Mouse (Mus musculus) large intestine, adult 2 months (tissue): ENCODE measurements around the gene Csl. TPM values are rescaled to one million over a fixed set of nuclear protein-coding genes. Genes with fewer than 3 reads are reported as not detected.

Experiments
- DNase-seq: peaks from one replicate; pipeline ENCODE4 v3.0.0-alpha.2; 2012; ENCODE audit warnings: low read depth, low spot score
- WGBS: fragments of 180-500 bp; shearing (Covaris S2); methylation state at CpG from one replicate; pipeline ENCODE4 v1.1.7; 2018; 5-methylcytosine and 5-hydroxymethylcytosine counted together
- polyA plus RNA-seq: library from polyadenylated mRNA; depleted of rRNA; stranded (reverse); fragments of >200 nt; gene quantifications from 2 replicates; pipeline ENCODE4 v1.2.3, GENCODE M21; 2012; rRNA removed

Csl gene
- polyA plus RNA-seq: 0.12 and 0.14 TPM in 2 replicates

DNA sequence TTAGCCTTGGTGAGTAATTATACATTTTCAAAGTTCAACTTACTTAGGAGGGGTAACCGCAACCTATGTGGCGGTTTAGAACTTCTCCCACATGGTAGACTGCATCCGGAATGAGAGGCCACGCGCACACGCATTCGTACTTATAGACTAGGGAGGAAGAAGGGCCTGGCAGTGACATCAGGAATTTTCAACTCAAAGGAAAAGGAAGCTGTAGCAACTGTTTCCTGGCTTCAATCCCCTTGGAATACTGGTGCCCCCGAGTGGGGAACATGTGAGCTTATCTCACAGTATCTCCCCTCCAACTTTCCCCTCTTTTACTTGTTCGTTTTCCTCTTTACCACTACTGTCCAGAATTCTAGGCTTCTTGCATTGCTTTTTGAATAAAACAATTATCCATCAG, at the start of gene Csl:
TSS of gene Csl (minus strand) at position 101 of the 400 bp plus-strand sequence.
- DNase-seq: no peak
- 92% methylated on average over 9 of the region's 9 CpGs for WGBS

- no peak for DNase-seq
- WGBS: 96% methylated on average over 2 of the region's 2 CpGs
Measured at GRCm38 (mm10) chr10:99789418-99789817, 30.0 kb upstream of the Csl start.

DNA sequence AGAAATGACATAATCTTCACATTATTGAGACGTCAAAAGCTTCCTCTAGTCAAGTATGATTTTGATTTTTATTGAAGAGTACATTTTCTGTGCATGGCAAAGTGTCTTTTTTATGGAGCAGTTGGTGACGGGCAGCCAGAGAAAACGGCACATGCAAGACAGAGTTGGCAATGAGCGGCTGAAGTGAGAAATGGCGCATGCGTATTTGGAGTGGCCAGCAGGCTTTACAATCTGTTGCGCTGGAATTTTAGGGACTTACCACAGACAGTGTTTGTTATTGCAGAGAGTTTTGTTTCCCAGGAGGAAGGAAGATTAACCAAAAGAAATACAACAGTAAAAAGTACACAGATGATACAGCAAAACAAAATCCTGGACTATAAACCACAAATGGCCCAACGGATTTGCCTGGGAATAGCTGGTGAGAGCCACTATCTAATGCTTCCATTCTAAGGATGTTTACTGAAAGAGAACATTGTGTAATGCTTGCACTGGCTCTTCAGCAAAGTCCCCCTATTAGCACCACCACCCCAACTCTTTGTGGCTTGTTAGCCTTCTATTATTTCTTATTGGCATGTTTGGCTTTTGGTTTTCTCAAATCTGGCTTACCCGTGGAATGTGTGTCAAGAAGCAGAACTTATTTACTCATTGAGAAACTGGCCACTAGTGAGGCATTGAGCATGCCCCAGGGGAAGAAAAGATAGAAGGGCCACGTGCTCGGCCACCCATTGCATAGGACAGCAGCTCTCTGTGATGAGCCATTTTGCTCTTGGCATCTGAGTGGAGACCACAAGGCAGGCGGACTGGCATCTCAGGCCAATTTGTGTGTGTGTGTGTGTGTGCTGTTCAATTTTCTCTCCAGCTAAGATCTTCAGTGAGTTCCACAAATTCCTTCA, 15.0 kb upstream of the Csl start:
- WGBS: 74% methylated on average over 12 of the region's 12 CpGs
- no peak for DNase-seq

DNA sequence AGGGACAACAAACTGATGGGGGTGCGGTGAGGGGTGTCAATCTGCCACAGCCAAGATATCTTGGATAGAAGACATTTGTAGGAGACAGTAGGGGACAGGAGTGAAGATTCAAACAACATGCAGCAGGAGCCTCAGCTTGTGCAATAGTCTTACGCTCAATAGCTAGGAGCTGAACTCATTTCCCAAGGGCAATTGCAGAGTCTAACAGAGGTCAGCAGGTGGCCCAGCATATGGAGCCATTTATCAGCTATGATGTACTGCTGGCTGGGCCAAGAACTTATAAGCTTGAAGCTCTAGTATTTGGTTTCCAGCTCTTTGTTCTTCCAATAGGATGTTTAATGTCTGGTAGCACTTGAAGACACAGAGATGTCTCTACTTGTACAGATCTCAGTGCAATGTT, 9.3 kb downstream of the Csl start:
- WGBS: 97% methylated on average over 2 of the region's 2 CpGs
- no peak for DNase-seq

GRCm38 (mm10) chr10:99748668-99749260, 10.7 kb downstream of the Csl start:
- WGBS: 47% methylated on average over 2 of the region's 2 CpGs

DNA sequence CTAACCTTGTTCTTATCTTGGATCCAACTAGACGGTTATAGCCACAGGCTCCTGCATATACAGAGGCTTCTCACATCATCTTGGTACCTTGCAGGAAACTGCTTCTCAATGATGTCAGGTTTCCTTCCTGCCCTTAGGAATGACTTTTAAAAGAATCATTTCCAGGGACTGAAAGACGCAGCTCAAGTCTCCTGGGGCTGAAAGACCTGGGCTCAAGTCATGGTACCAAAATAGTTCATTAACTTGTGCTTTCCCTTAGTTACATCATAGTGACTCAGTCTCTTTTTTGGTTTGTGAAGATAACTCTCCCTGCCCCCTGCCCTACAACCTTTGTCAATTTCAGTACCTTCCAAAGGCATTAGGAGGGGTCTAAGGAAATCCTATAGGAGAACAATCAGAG, 11.4 kb downstream of the Csl start:
- WGBS: 52% methylated on average over 2 of the region's 2 CpGs
- no peak for DNase-seq

More at GRCm38 (mm10) chr10:99748668-99749260, 10.7 kb downstream of the Csl start:
- no peak for DNase-seq

DNA sequence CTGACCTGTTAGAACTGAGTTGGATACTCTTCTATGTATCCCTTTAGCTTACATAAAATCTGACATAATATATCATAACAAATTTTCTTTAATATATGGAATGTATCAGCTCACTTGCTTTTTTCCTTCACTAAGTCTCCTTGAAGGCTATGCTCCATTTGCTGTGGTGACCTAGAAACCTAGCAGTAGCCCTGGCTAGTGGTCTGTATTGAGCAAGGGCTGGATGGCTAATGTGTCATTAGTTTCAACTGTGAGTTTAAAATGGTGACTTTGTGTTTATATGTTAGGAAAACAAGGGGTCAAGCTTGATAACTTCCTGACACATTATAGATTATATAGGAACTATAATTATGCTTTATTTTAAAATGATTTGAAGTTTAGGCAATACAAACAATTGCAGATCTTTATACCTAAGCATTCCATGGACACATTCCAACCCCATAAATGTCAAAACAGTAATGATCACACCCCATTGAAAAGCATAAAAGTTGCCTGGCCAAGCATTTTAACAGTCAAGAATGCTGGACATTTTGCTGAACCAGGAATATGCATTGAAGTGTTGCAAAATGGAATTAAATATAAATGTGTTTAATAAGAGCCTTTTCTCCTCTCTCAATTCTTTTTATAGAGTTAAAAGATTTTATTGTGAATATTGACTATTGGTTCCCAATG, 17.7 kb downstream of the Csl start:
- DNase-seq: no peak

DNA sequence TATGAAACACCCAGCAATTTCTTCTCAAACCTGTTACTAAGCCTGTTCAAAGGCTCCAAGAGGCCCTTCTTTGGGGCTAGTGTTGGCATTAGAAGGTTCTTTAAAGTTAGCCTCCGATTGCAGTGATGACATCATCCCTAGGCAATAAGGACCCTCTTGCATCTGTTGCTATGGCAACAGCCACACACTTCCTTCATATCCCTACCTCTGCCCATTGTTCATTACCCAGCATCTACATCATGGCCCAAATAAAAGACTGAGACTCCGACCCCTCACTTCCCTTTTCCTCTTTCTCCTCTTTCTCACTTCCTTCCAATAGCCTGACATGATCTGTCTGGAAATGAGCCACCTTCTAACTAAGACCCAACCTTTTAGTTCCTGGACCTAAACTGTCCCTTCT, 46.3 kb downstream of the Csl start:
- no peak for DNase-seq
- 56% methylated on average over 2 of the region's 2 CpGs for WGBS

DNA sequence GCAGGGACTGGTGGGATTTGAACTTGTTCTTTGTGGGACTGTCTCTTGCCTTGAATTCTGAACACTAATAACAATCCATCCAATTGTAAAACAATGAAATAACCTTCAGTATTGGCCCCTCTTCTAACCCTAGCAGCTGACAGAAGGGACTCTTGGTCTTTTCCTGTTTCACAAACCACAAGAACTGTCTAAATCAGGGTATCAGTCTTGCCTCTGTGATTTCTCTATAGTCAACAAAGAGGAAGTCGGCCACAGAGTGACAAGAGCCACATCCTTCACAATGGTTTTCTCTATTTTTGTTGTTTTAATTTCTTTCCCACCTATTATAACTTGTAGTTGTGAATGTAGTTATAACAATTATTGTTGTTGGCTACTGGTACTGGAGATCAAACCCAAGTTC, 47.9 kb downstream of the Csl start:
- WGBS: 65% methylated on average over 1 of the region's 1 CpGs
- DNase-seq: no peak
